Mouse (Mus musculus) hindbrain, embryonic 14.5 days (tissue): Measurements from ENCODE around the gene Irx4. TPM values are rescaled to one million over a fixed set of nuclear protein-coding genes. Genes with fewer than 3 reads are reported as not detected.

Source experiments
- ATAC-seq: fragments of 200-750 bp; cut with Nextera tagmentation; 2 replicates; pipeline ENCODE4 v1.8.0; 2017; ENCODE audit warnings: moderate number of reproducible peaks, mild to moderate bottlenecking, moderate TSS enrichment, moderate library complexity; ENCODE audit not compliant: low FRiP score
- DNase-seq: peaks from one replicate; pipeline ENCODE4 v3.0.0-alpha.2; 2015; ENCODE audit warnings: low spot score
- H3K27ac ChIP-seq: fragments of 300-500 bp; sonication (generic); 2 replicates; pipeline ENCODE4 v1.5.1; 2014; ENCODE audit warnings: mild to moderate bottlenecking, moderate library complexity
- H3K27me3 ChIP-seq: fragments of 300-500 bp; sonication (generic); 2 replicates; pipeline ENCODE4 v1.6.1; 2014; ENCODE audit warnings: mild to moderate bottlenecking, low read length, mixed read lengths; ENCODE audit not compliant: control insufficient read depth, insufficient read depth
- H3K36me3 ChIP-seq: fragments of 300-500 bp; sonication (generic); replicated peaks from 2 replicates; pipeline ENCODE4 v1.6.1; 2014; ENCODE audit not compliant: control insufficient read depth, insufficient read depth
- H3K4me1 ChIP-seq: fragments of 300-500 bp; sonication (generic); replicated peaks from 2 replicates; pipeline ENCODE4 v1.6.1; 2014; ENCODE audit warnings: antibody characterized with exemption, low read length, mixed read lengths; ENCODE audit not compliant: control insufficient read depth, insufficient read depth
- H3K4me2 ChIP-seq: fragments of 300-500 bp; sonication (generic); replicated peaks from 2 replicates; pipeline ENCODE4 v1.6.1; 2014; ENCODE audit warnings: mild to moderate bottlenecking, moderate library complexity
- H3K4me3 ChIP-seq: fragments of 300-500 bp; sonication (generic); replicated peaks from 2 replicates; pipeline ENCODE4 v1.5.1; 2014; ENCODE audit warnings: mild to moderate bottlenecking, low read length
- H3K9ac ChIP-seq: fragments of 300-500 bp; sonication (generic); 2 replicates; pipeline ENCODE4 v1.6.1; 2014
- H3K9me3 ChIP-seq: fragments of 300-500 bp; sonication (generic); 2 replicates; pipeline ENCODE4 v1.6.1; 2016; ENCODE audit warnings: low read length; ENCODE audit not compliant: control insufficient read depth
- WGBS: fragments of 180-500 bp; shearing (Covaris S2); extraction: QIAGEN DNeasy Blood & Tissue Kit; methylation state at CpG from one replicate; pipeline ENCODE4 v1.1.7; 2014; 5-methylcytosine and 5-hydroxymethylcytosine counted together
- polyA plus RNA-seq: library from polyadenylated mRNA; unstranded; fragments of >200 nt; fragmentation: Nextera tagmentation; extraction: Ambion mirVana; gene quantifications from 2 replicates; pipeline ENCODE4 v1.2.1, GENCODE M21; 2014

The Irx4 gene
- polyA plus RNA-seq: 3.9 and 4.2 TPM in 2 replicates

GRCm38 (mm10) chr13:73260354-73261035, at the start of gene Irx4:
Gene Irx4, plus strand, starts transcription at chr13:73260479.
- Histone ChIP-seq H3K27ac (peak within 1 kb of the TSS; percentile 34; the same call in 1 of the 2 replicates), H3K27me3 (peaks cover 94% of the 10 kb centered on the region), H3K36me3 (no peaks in the 10 kb centered on the region), H3K9me3 (no peaks in the 10 kb centered on the region), H3K4me1 (peaks cover 25% of the 10 kb centered on the region), H3K4me3 (peak within 1 kb of the TSS; percentile 43), H3K4me2 (peak within 1 kb of the TSS; percentile 81), H3K9ac (peak within 1 kb of the TSS; percentile 41)
- ATAC-seq (no peak), DNase-seq (no peak)
- WGBS: under 1% methylated on average over 59 of the region's 86 CpGs

- H3K9ac ChIP-seq: no peak overlapping the region
- H3K4me3 ChIP-seq: no peak overlapping the region
- WGBS: 60% methylated on average over 10 of the region's 10 CpGs
- H3K36me3 ChIP-seq: no peaks in the 10 kb centered on the region
- H3K9me3 ChIP-seq: peaks cover 12% of the 10 kb centered on the region
- no peaks in the 10 kb centered on the region for H3K4me1 ChIP-seq
- DNase-seq (no peak), ATAC-seq (no peak)
- no peak overlapping the region for H3K4me2 ChIP-seq
- no peak overlapping the region for H3K27ac ChIP-seq
- H3K27me3 ChIP-seq: no peaks in the 10 kb centered on the region
These were observed 46.0 kb upstream of the Irx4 start for GRCm38 (mm10) chr13:73214301-73214700.

- H3K4me2 ChIP-seq: no peak overlapping the region
- H3K27ac ChIP-seq: no peak overlapping the region
- no peaks in the 10 kb centered on the region for H3K36me3 ChIP-seq
- WGBS: 42% methylated on average over 8 of the region's 8 CpGs
- no peaks in the 10 kb centered on the region for H3K27me3 ChIP-seq
- H3K4me3 ChIP-seq: no peak overlapping the region
- no peaks in the 10 kb centered on the region for H3K9me3 ChIP-seq
- DNase-seq (no peak), ATAC-seq (no peak)
- H3K4me1 ChIP-seq: peaks cover 3% of the 10 kb centered on the region; the same call in 1 of the 2 replicates
- H3K9ac ChIP-seq: no peak overlapping the region
These were observed 23.8 kb upstream of the Irx4 start for GRCm38 (mm10) chr13:73236461-73236860.

GRCm38 (mm10) chr13:73239191-73239746, 21.0 kb upstream of the Irx4 start:
- no peak overlapping the region for H3K9ac ChIP-seq
- WGBS: 60% methylated on average over 4 of the region's 4 CpGs
- no peak overlapping the region for H3K4me3 ChIP-seq
- DNase-seq: no peak
- no peaks in the 10 kb centered on the region for H3K27me3 ChIP-seq
- peaks cover 6% of the 10 kb centered on the region; the same call in 1 of the 2 replicates for H3K9me3 ChIP-seq
- ATAC-seq: no peak
- peak overlapping the region; percentile 27; the same call in 1 of the 2 replicates for H3K27ac ChIP-seq
- H3K4me1 ChIP-seq: peaks cover 3% of the 10 kb centered on the region; the same call in 1 of the 2 replicates
- H3K4me2 ChIP-seq: no peak overlapping the region
- no peaks in the 10 kb centered on the region for H3K36me3 ChIP-seq

- H3K4me2 ChIP-seq: no peak overlapping the region
- 94% methylated on average over 5 of the region's 5 CpGs for WGBS
- no peaks in the 10 kb centered on the region for H3K36me3 ChIP-seq
- H3K9ac ChIP-seq: no peak overlapping the region
- H3K4me1 ChIP-seq: no peaks in the 10 kb centered on the region
- ATAC-seq (no peak), DNase-seq (no peak)
- no peaks in the 10 kb centered on the region for H3K27me3 ChIP-seq
- H3K27ac ChIP-seq: no peak overlapping the region
- no peak overlapping the region for H3K4me3 ChIP-seq
- peaks cover 7% of the 10 kb centered on the region; the same call in 1 of the 2 replicates for H3K9me3 ChIP-seq
These were observed 17.7 kb upstream of the Irx4 start for GRCm38 (mm10) chr13:73242556-73242955.

GRCm38 (mm10) chr13:73246961-73247360, 13.3 kb upstream of the Irx4 start:
- 95% methylated on average over 4 of the region's 4 CpGs for WGBS
- H3K4me2 ChIP-seq: no peak overlapping the region
- no peaks in the 10 kb centered on the region for H3K4me1 ChIP-seq
- no peak overlapping the region for H3K4me3 ChIP-seq
- no peak overlapping the region for H3K9ac ChIP-seq
- H3K36me3 ChIP-seq: no peaks in the 10 kb centered on the region
- H3K27me3 ChIP-seq: 0 out of 2 replicates have a peak, but pooled peaks cover 6% of the 10 kb centered on the region
- H3K9me3 ChIP-seq: peaks cover 7% of the 10 kb centered on the region; the same call in 1 of the 2 replicates
- ATAC-seq (no peak), DNase-seq (no peak)
- H3K27ac ChIP-seq: no peak overlapping the region

GRCm38 (mm10) chr13:73251222-73251621, 9.1 kb upstream of the Irx4 start:
- WGBS: 43% methylated on average over 7 of the region's 7 CpGs
- Histone ChIP-seq H3K9ac (no peak overlapping the region), H3K4me2 (no peak overlapping the region), H3K27me3 (peaks cover 19% of the 10 kb centered on the region), H3K27ac (no peak overlapping the region), H3K4me1 (no peaks in the 10 kb centered on the region), H3K4me3 (no peak overlapping the region), H3K36me3 (no peaks in the 10 kb centered on the region), H3K9me3 (no peaks in the 10 kb centered on the region)
- ATAC-seq: no peak
- DNase-seq: no peak

- H3K27ac ChIP-seq: no peak overlapping the region
- ATAC-seq: no peak
- no peaks in the 10 kb centered on the region for H3K36me3 ChIP-seq
- H3K9ac ChIP-seq: no peak overlapping the region
- WGBS: 63% methylated on average over 5 of the region's 5 CpGs
- peaks cover 25% of the 10 kb centered on the region for H3K27me3 ChIP-seq
- H3K4me1 ChIP-seq: no peaks in the 10 kb centered on the region
- H3K4me2 ChIP-seq: no peak overlapping the region
- H3K9me3 ChIP-seq: no peaks in the 10 kb centered on the region
- no peak overlapping the region for H3K4me3 ChIP-seq
- no peak for DNase-seq
These were observed 8.3 kb upstream of the Irx4 start for GRCm38 (mm10) chr13:73252022-73252421.

- Histone ChIP-seq H3K9me3 (no peaks in the 10 kb centered on the region), H3K27me3 (peaks cover 79% of the 10 kb centered on the region), H3K36me3 (no peaks in the 10 kb centered on the region), H3K4me1 (peaks cover 19% of the 10 kb centered on the region), H3K9ac (no peak overlapping the region), H3K4me3 (no peak overlapping the region), H3K4me2 (no peak overlapping the region), H3K27ac (no peak overlapping the region)
- no peak for DNase-seq
- ATAC-seq: no peak
- WGBS: 57% methylated on average over 4 of the region's 4 CpGs
These were observed 1.9 kb upstream of the Irx4 start for GRCm38 (mm10) chr13:73258415-73258814.
